ENCODE assay signal across 8 mouse cellular contexts in genomic region chr8:124898251-124898905, GRCm38 (mm10). TPM values are rescaled to one million over a fixed set of nuclear protein-coding genes. Genes with fewer than 3 reads are reported as not detected.
DNase-seq lines count a peak whose midpoint lies in the region; ATAC-seq and TF ChIP-seq lines count a peak whose summit lies in the region.

No protein-coding gene starts in this region.

- no peaks in the 10 kb centered on the region for H3K9me3 ChIP-seq in heart, embryonic 11.5 days (replicated peaks; ENCODE audit: control insufficient read depth, low read length)
- no peaks in the 10 kb centered on the region for H3K9me3 ChIP-seq in CH12.LX (replicated peaks; ENCODE audit: low read length)
- no peaks in the 10 kb centered on the region for H3K9me3 ChIP-seq in limb, embryonic 15.5 days
- no peaks in the 10 kb centered on the region for H3K9me3 ChIP-seq in stomach, embryonic 16.5 days (replicated peaks; ENCODE audit: control insufficient read depth, low read length)

- dilution Hi-C loops in CH12.LX (cut with MboI; ENCODE audit: extremely low pct_ligation_motif_present, extremely low pct_unique_long_range_greater_than_20kb, low sequenced_read_pairs) = no loop called here

- intact Hi-C loops in heart, postnatal 10 days (cut with DNase I) = loop anchor here (5.0 kb wide), 1 partner anchor 114 kb away; the partner anchor contains the start of gene Tsnax

- peaks cover 19% of the 10 kb centered on the region for H3K4me1 ChIP-seq in heart, embryonic 11.5 days (ENCODE audit: control insufficient read depth, insufficient read depth, low read length)
- peaks cover 17 to 38% of the 10 kb centered on the region in 2 experiments for H3K4me1 ChIP-seq in CH12.LX (ENCODE audit: control insufficient read depth in 1 of 2, insufficient read depth in 2 of 2)
- H3K4me1 ChIP-seq in limb, embryonic 15.5 days = peaks cover 24% of the 10 kb centered on the region
- H3K4me1 ChIP-seq in stomach, embryonic 16.5 days (ENCODE audit: control insufficient read depth, insufficient read depth, low read length) = peaks cover 16% of the 10 kb centered on the region

- in situ Hi-C loops in CH12.LX (cut with MboI; ENCODE audit: low pct_ligation_motif_present, low pct_unique_long_range_greater_than_20kb, low sequenced_read_pairs) = no loop called here

- no peak for TF ChIP-seq POLR2A in CH12.LX (IDR thresholded peaks at IDR 0.05; ENCODE audit: low read depth, low read length)

- no peak for DNase-seq in heart, postnatal 10 days
- no peak for DNase-seq in CH12.LX (ENCODE audit: extremely low read depth)
- DNase-seq in layer of hippocampus, adult 11-12 months (ENCODE audit: low spot score) = no peak
- DNase-seq in cerebellum, postnatal 4 days (ENCODE audit: low spot score in 2 of 2) = no peak

- WGBS in heart, embryonic 11.5 days (ENCODE audit: insufficient replicate concordance) = 4% methylated on average over 31 of the region's 31 CpGs
- WGBS in limb, embryonic 15.5 days = 7% methylated on average over 31 of the region's 31 CpGs
- WGBS in stomach, embryonic 16.5 days = 4% methylated on average over 28 of the region's 31 CpGs

- H3K27me3 ChIP-seq in heart, embryonic 11.5 days (ENCODE audit: control insufficient read depth, insufficient read depth, low read length) = no peaks in the 10 kb centered on the region
- no peaks in the 10 kb centered on the region for H3K27me3 ChIP-seq in CH12.LX (replicated peaks)
- H3K27me3 ChIP-seq in limb, embryonic 15.5 days = no peaks in the 10 kb centered on the region
- no peaks in the 10 kb centered on the region for H3K27me3 ChIP-seq in stomach, embryonic 16.5 days (ENCODE audit: control insufficient read depth, insufficient read depth, low read length)

- TF ChIP-seq RAD21 in CH12.LX (IDR thresholded peaks at IDR 0.05; ENCODE audit: low read depth, low read length) = no peak

- H3K4me3 ChIP-seq in heart, embryonic 11.5 days (ENCODE audit: low read depth, low read length) = peak overlapping the region; percentile 99
- peak overlapping the region; percentile 91 to 97 (median 93) for H3K4me3 ChIP-seq in CH12.LX (replicated peaks in 1 of 3; ENCODE audit: low read depth in 2 of 3, low read length in 2 of 3, poor library complexity in 1 of 3)
- peak overlapping the region; percentile 93 for H3K4me3 ChIP-seq in limb, embryonic 15.5 days
- peak overlapping the region; percentile 96 for H3K4me3 ChIP-seq in stomach, embryonic 16.5 days (replicated peaks; ENCODE audit: low read length)

- TF ChIP-seq CTCF in CH12.LX (conservative IDR thresholded peaks at IDR 0.05 in 1 of 2, IDR thresholded peaks at IDR 0.05 in 1 of 2; ENCODE audit: low read depth in 2 of 2, low read length in 2 of 2) = no peak

- H3K27ac ChIP-seq in heart, embryonic 11.5 days (ENCODE audit: low read depth, low read length) = peak overlapping the region; percentile 75; the same call in 1 of the 2 replicates
- H3K27ac ChIP-seq in CH12.LX (ENCODE audit: insufficient read depth, low read depth) = peak overlapping the region; percentile 32
- H3K27ac ChIP-seq in limb, embryonic 15.5 days = peak overlapping the region; percentile 82
- peak overlapping the region; percentile 74; the same call in 1 of the 2 replicates for H3K27ac ChIP-seq in stomach, embryonic 16.5 days (ENCODE audit: low read length)

- H3K9ac ChIP-seq in heart, embryonic 11.5 days (ENCODE audit: low read depth, low read length) = peak overlapping the region; percentile 88
- peak overlapping the region; percentile 83 for H3K9ac ChIP-seq in CH12.LX (ENCODE audit: insufficient read depth, low read depth)
- peak overlapping the region; percentile 75 for H3K9ac ChIP-seq in limb, embryonic 15.5 days
- H3K9ac ChIP-seq in stomach, embryonic 16.5 days (ENCODE audit: low read length) = peak overlapping the region; percentile 92

- no peak; the same call in 1 of the 2 replicates for ATAC-seq in heart, embryonic 11.5 days (replicated peaks; ENCODE audit: insufficient number of reproducible peaks, low FRiP score, low TSS enrichment)
- 0 out of 2 replicates have a peak, but pooled peaks have one; percentile 0 for ATAC-seq in erythroblast, adult 5-6 weeks (replicated peaks; ENCODE audit: low FRiP score, poor library complexity, severe bottlenecking)
- ATAC-seq in limb, embryonic 15.5 days (ENCODE audit: insufficient number of reproducible peaks, low FRiP score, low TSS enrichment, low read depth) = no peak
- no peak; the same call in 1 of the 2 replicates for ATAC-seq in stomach, embryonic 16.5 days (ENCODE audit: insufficient read depth, low FRiP score)

- H3K79me2 ChIP-seq in CH12.LX (replicated peaks; ENCODE audit: control insufficient read depth, extremely low read depth, insufficient read depth, poor library complexity, severe bottlenecking) = peaks cover 28% of the 10 kb centered on the region

- no peak for TF ChIP-seq EP300 in CH12.LX (IDR thresholded peaks at IDR 0.05; ENCODE audit: low read length)

- H3K36me3 ChIP-seq in heart, embryonic 11.5 days (ENCODE audit: control insufficient read depth, insufficient read depth, low read length) = peaks cover 24% of the 10 kb centered on the region
- peaks cover 45 to 70% of the 10 kb centered on the region in 2 experiments for H3K36me3 ChIP-seq in CH12.LX (replicated peaks in 1 of 2; ENCODE audit: control insufficient read depth in 1 of 2, insufficient read depth in 1 of 2, low read length in 1 of 2)
- peaks cover 53% of the 10 kb centered on the region for H3K36me3 ChIP-seq in limb, embryonic 15.5 days
- peaks cover 9% of the 10 kb centered on the region for H3K36me3 ChIP-seq in stomach, embryonic 16.5 days (ENCODE audit: control insufficient read depth, insufficient read depth, low read length)

- H3K4me2 ChIP-seq in heart, embryonic 11.5 days = peak overlapping the region; percentile 100
- H3K4me2 ChIP-seq in CH12.LX (ENCODE audit: insufficient read depth, low read depth, poor library complexity, severe bottlenecking) = peak overlapping the region; percentile 65
- H3K4me2 ChIP-seq in limb, embryonic 15.5 days = peak overlapping the region; percentile 94
- peak overlapping the region; percentile 91 for H3K4me2 ChIP-seq in stomach, embryonic 16.5 days (ENCODE audit: low read depth, low read length)

RNA-seq across cellular contexts. Expression of gene Sprtn, which starts 0.7 kb away (rescaled TPM):
- polyA plus RNA-seq in heart, embryonic 11.5 days (2014; fragmentation: Nextera tagmentation; extraction: Ambion mirVana) = 7.1 and 8.6 TPM in 2 replicates
- 10 to 100 TPM; 16.0 to 18.9 TPM for total RNA-seq in heart, postnatal 10 days (2021)
- 16.0 and 18.2 TPM in 2 replicates for total RNA-seq in CH12.LX (2012; rRNA removed)
- total RNA-seq in CH12.LX (2014; rRNA removed) = 19.2 and 23.0 TPM in 2 replicates
- polyA plus RNA-seq in CH12.LX (2012; ENCODE audit: insufficient read length, low read depth) = 23.4 and 26.5 TPM in 2 replicates
- 2.9 and 10.2 TPM in 2 replicates for total RNA-seq in erythroblast, adult 5-6 weeks (2015; ENCODE audit: low replicate concordance)
- total RNA-seq in erythroblast, adult 5-6 weeks (2017; ENCODE audit: low replicate concordance) = 8.5 TPM in 2 replicates
- 10.6 and 11.8 TPM in 2 replicates for polyA plus RNA-seq in limb, embryonic 15.5 days (2015; fragmentation: Nextera tagmentation; extraction: Ambion mirVana)
- 7.3 and 8.3 TPM in 2 replicates for polyA plus RNA-seq in stomach, embryonic 16.5 days (2015; fragmentation: Nextera tagmentation; extraction: Ambion mirVana)

RNA-seq across cellular contexts. Expression of gene Exoc8, which starts 0.9 kb away (rescaled TPM):
- polyA plus RNA-seq in heart, embryonic 11.5 days (2014; fragmentation: Nextera tagmentation; extraction: Ambion mirVana) = 5.4 and 5.9 TPM in 2 replicates
- total RNA-seq in heart, postnatal 10 days (2021) = 10 to 100 TPM; 19.5 to 20.5 TPM
- total RNA-seq in CH12.LX (2012; rRNA removed) = 11.2 and 13.6 TPM in 2 replicates
- 9.4 and 10.7 TPM in 2 replicates for total RNA-seq in CH12.LX (2014; rRNA removed)
- polyA plus RNA-seq in CH12.LX (2012; ENCODE audit: insufficient read length, low read depth) = 5.9 and 6.4 TPM in 2 replicates
- total RNA-seq in erythroblast, adult 5-6 weeks (2015; ENCODE audit: low replicate concordance) = 3.3 and 4.4 TPM in 2 replicates
- total RNA-seq in erythroblast, adult 5-6 weeks (2017; ENCODE audit: low replicate concordance) = 3.9 and 7.7 TPM in 2 replicates
- polyA plus RNA-seq in limb, embryonic 15.5 days (2015; fragmentation: Nextera tagmentation; extraction: Ambion mirVana) = 6.3 and 8.1 TPM in 2 replicates
- 5.6 and 6.0 TPM in 2 replicates for polyA plus RNA-seq in stomach, embryonic 16.5 days (2015; fragmentation: Nextera tagmentation; extraction: Ambion mirVana)

RNA-seq across cellular contexts. Expression of gene 2810004N23Rik, which starts 35.5 kb away (rescaled TPM):
- 47.9 and 49.7 TPM in 2 replicates for polyA plus RNA-seq in heart, embryonic 11.5 days (2014; fragmentation: Nextera tagmentation; extraction: Ambion mirVana)
- total RNA-seq in heart, postnatal 10 days (2021) = 10 to 100 TPM; 40.6 to 43.8 TPM
- total RNA-seq in CH12.LX (2012; rRNA removed) (47.6 and 61.6 TPM in 2 replicates), CH12.LX (2014; rRNA removed) (45.1 and 51.4 TPM in 2 replicates)
- polyA plus RNA-seq in CH12.LX (2012; ENCODE audit: insufficient read length, low read depth) = 75.7 and 76.8 TPM in 2 replicates
- 5.6 and 7.1 TPM in 2 replicates for total RNA-seq in erythroblast, adult 5-6 weeks (2015; ENCODE audit: low replicate concordance)
- 9.2 and 9.8 TPM in 2 replicates for total RNA-seq in erythroblast, adult 5-6 weeks (2017; ENCODE audit: low replicate concordance)
- 40.2 and 41.9 TPM in 2 replicates for polyA plus RNA-seq in limb, embryonic 15.5 days (2015; fragmentation: Nextera tagmentation; extraction: Ambion mirVana)
- 42.1 TPM in 2 replicates for polyA plus RNA-seq in stomach, embryonic 16.5 days (2015; fragmentation: Nextera tagmentation; extraction: Ambion mirVana)

RNA-seq across cellular contexts. Expression of gene Gnpat, which starts 35.5 kb away (rescaled TPM):
- 95.4 and 113 TPM in 2 replicates for polyA plus RNA-seq in heart, embryonic 11.5 days (2014; fragmentation: Nextera tagmentation; extraction: Ambion mirVana)
- 100 to 1,000 TPM; 128 to 129 TPM for total RNA-seq in heart, postnatal 10 days (2021)
- total RNA-seq in CH12.LX (2012; rRNA removed) = 73.6 and 89.1 TPM in 2 replicates
- 52.5 and 62.3 TPM in 2 replicates for total RNA-seq in CH12.LX (2014; rRNA removed)
- polyA plus RNA-seq in CH12.LX (2012; ENCODE audit: insufficient read length, low read depth) = 77.3 and 91.5 TPM in 2 replicates
- total RNA-seq in erythroblast, adult 5-6 weeks (2015; ENCODE audit: low replicate concordance) = 29.7 and 35.0 TPM in 2 replicates
- 18.0 and 40.7 TPM in 2 replicates for total RNA-seq in erythroblast, adult 5-6 weeks (2017; ENCODE audit: low replicate concordance)
- polyA plus RNA-seq in limb, embryonic 15.5 days (2015; fragmentation: Nextera tagmentation; extraction: Ambion mirVana) = 83.9 and 88.7 TPM in 2 replicates
- polyA plus RNA-seq in stomach, embryonic 16.5 days (2015; fragmentation: Nextera tagmentation; extraction: Ambion mirVana) = 86.4 and 90.1 TPM in 2 replicates

RNA-seq across cellular contexts. Expression of gene Egln1, which starts 50.7 kb away (rescaled TPM):
- 18.5 and 23.2 TPM in 2 replicates for polyA plus RNA-seq in heart, embryonic 11.5 days (2014; fragmentation: Nextera tagmentation; extraction: Ambion mirVana)
- 100 to 1,000 TPM; 136 to 143 TPM for total RNA-seq in heart, postnatal 10 days (2021)
- total RNA-seq in CH12.LX (2012; rRNA removed) (19.3 and 34.7 TPM in 2 replicates), CH12.LX (2014; rRNA removed) (24.7 and 31.0 TPM in 2 replicates)
- polyA plus RNA-seq in CH12.LX (2012; ENCODE audit: insufficient read length, low read depth) = 17.9 and 19.0 TPM in 2 replicates
- total RNA-seq in erythroblast, adult 5-6 weeks (2015; ENCODE audit: low replicate concordance) = 2.9 and 4.8 TPM in 2 replicates
- total RNA-seq in erythroblast, adult 5-6 weeks (2017; ENCODE audit: low replicate concordance) = 2.4 and 5.6 TPM in 2 replicates
- 13.4 and 16.5 TPM in 2 replicates for polyA plus RNA-seq in limb, embryonic 15.5 days (2015; fragmentation: Nextera tagmentation; extraction: Ambion mirVana)
- 12.4 and 12.9 TPM in 2 replicates for polyA plus RNA-seq in stomach, embryonic 16.5 days (2015; fragmentation: Nextera tagmentation; extraction: Ambion mirVana)

Comparison
In these comparisons a context has a peak if more than half of its experiments do, and no peak if none do; other contexts are left out.
1. H3K27ac ChIP-seq: peak in every context shown above with its lines; median percentile 82 in limb, embryonic 15.5 days; 75 in heart, embryonic 11.5 days; 74 in stomach, embryonic 16.5 days; 32 in CH12.LX.